Mouse (Mus musculus): ENCODE measurements around the gene Rcan2. TPM values are rescaled to one million over a fixed set of nuclear protein-coding genes. Genes with fewer than 3 reads are reported as not detected.

The Rcan2 gene
- polyA plus RNA-seq, 1 experiment from 2014 or later: 24.5 TPM

- WGBS: 12% methylated on average over 5 of the region's 5 CpGs
- no peaks in the 10 kb centered on the region for H3K27me3 ChIP-seq
- peak overlapping the region; percentile 73 for H3K27ac ChIP-seq
- H3K9me3 ChIP-seq (replicated peaks): no peaks in the 10 kb centered on the region
- peak; percentile 50 for ATAC-seq
- H3K36me3 ChIP-seq (ENCODE audit: poor library complexity, severe bottlenecking): no peaks in the 10 kb centered on the region
- H3K9ac ChIP-seq: peak overlapping the region; percentile 48; the same call in 1 of the 2 replicates
- H3K4me3 ChIP-seq: peak overlapping the region; percentile 31
- H3K4me2 ChIP-seq: peak overlapping the region; percentile 60
- peaks cover 21% of the 10 kb centered on the region for H3K4me1 ChIP-seq
Measured at GRCm38 (mm10) chr17:43952219-43952618, 151.1 kb downstream of the Rcan2 start.

- H3K9me3 ChIP-seq (replicated peaks): no peaks in the 10 kb centered on the region
- peak overlapping the region; percentile 53 for H3K9ac ChIP-seq
- H3K4me3 ChIP-seq: peak overlapping the region; percentile 31
- H3K27me3 ChIP-seq: no peaks in the 10 kb centered on the region
- H3K27ac ChIP-seq: peak overlapping the region; percentile 75
- WGBS: 23% methylated on average over 16 of the region's 17 CpGs
- no peaks in the 10 kb centered on the region for H3K36me3 ChIP-seq (ENCODE audit: poor library complexity, severe bottlenecking)
- peaks cover 21% of the 10 kb centered on the region for H3K4me1 ChIP-seq
- ATAC-seq: peak; percentile 86
- peak overlapping the region; percentile 60 for H3K4me2 ChIP-seq
Measured at GRCm38 (mm10) chr17:43952661-43953534, 151.7 kb downstream of the Rcan2 start.

- Histone ChIP-seq H3K4me1 (peaks cover 21% of the 10 kb centered on the region), H3K9me3 (replicated peaks) (no peaks in the 10 kb centered on the region), H3K9ac (peak overlapping the region; percentile 53), H3K27ac (peak overlapping the region; percentile 75), H3K4me2 (peak overlapping the region; percentile 60), H3K36me3 (ENCODE audit: poor library complexity, severe bottlenecking) (no peaks in the 10 kb centered on the region), H3K4me3 (peak overlapping the region; percentile 31), H3K27me3 (no peaks in the 10 kb centered on the region)
- 59% methylated on average over 10 of the region's 10 CpGs for WGBS
- ATAC-seq: peak; percentile 19
Measured at GRCm38 (mm10) chr17:43953535-43953918, 152.4 kb downstream of the Rcan2 start.

GRCm38 (mm10) chr17:43959797-43960196 lies 158.6 kb downstream of the Rcan2 start:
- Histone ChIP-seq H3K36me3 (ENCODE audit: poor library complexity, severe bottlenecking) (no peaks in the 10 kb centered on the region), H3K27me3 (no peaks in the 10 kb centered on the region), H3K4me3 (no peak overlapping the region), H3K4me2 (no peak overlapping the region), H3K9ac (no peak overlapping the region), H3K9me3 (replicated peaks) (no peaks in the 10 kb centered on the region), H3K27ac (no peak overlapping the region), H3K4me1 (peaks cover 12% of the 10 kb centered on the region)
- no peak for ATAC-seq
- WGBS: 88% methylated on average over 3 of the region's 3 CpGs

GRCm38 (mm10) chr17:43969943-43970342 lies 168.8 kb downstream of the Rcan2 start:
- Histone ChIP-seq H3K4me3 (no peak overlapping the region), H3K9me3 (replicated peaks) (no peaks in the 10 kb centered on the region), H3K4me1 (no peaks in the 10 kb centered on the region), H3K36me3 (ENCODE audit: poor library complexity, severe bottlenecking) (no peaks in the 10 kb centered on the region), H3K27me3 (no peaks in the 10 kb centered on the region), H3K4me2 (no peak overlapping the region), H3K9ac (no peak overlapping the region), H3K27ac (no peak overlapping the region)
- ATAC-seq: no peak
- 89% methylated on average over 10 of the region's 10 CpGs for WGBS

GRCm38 (mm10) chr17:43977572-43977971 lies 176.4 kb downstream of the Rcan2 start:
- Histone ChIP-seq H3K4me2 (no peak overlapping the region), H3K27ac (no peak overlapping the region), H3K27me3 (no peaks in the 10 kb centered on the region), H3K9ac (no peak overlapping the region), H3K4me1 (no peaks in the 10 kb centered on the region), H3K4me3 (no peak overlapping the region), H3K36me3 (ENCODE audit: poor library complexity, severe bottlenecking) (no peaks in the 10 kb centered on the region), H3K9me3 (replicated peaks) (no peaks in the 10 kb centered on the region)
- WGBS: 81% methylated on average over 2 of the region's 2 CpGs
- ATAC-seq: no peak

GRCm38 (mm10) chr17:43979925-43980324 lies 178.8 kb downstream of the Rcan2 start:
- Histone ChIP-seq H3K4me3 (no peak overlapping the region), H3K9ac (no peak overlapping the region), H3K27me3 (no peaks in the 10 kb centered on the region), H3K36me3 (ENCODE audit: poor library complexity, severe bottlenecking) (no peaks in the 10 kb centered on the region), H3K4me1 (no peaks in the 10 kb centered on the region), H3K4me2 (no peak overlapping the region), H3K9me3 (replicated peaks) (no peaks in the 10 kb centered on the region), H3K27ac (no peak overlapping the region)
- ATAC-seq: no peak
- WGBS: 86% methylated on average over 3 of the region's 3 CpGs

GRCm38 (mm10) chr17:43982505-43982904 lies 181.4 kb downstream of the Rcan2 start:
- H3K27ac ChIP-seq: no peak overlapping the region
- H3K4me1 ChIP-seq: no peaks in the 10 kb centered on the region
- H3K9ac ChIP-seq: no peak overlapping the region
- H3K4me3 ChIP-seq: no peak overlapping the region
- H3K9me3 ChIP-seq (replicated peaks): no peaks in the 10 kb centered on the region
- H3K27me3 ChIP-seq: no peaks in the 10 kb centered on the region
- no peak overlapping the region for H3K4me2 ChIP-seq
- no peaks in the 10 kb centered on the region for H3K36me3 ChIP-seq (ENCODE audit: poor library complexity, severe bottlenecking)
- ATAC-seq: no peak
- 90% methylated on average over 1 of the region's 1 CpGs for WGBS

- Histone ChIP-seq H3K4me2 (no peak overlapping the region), H3K4me3 (no peak overlapping the region), H3K4me1 (no peaks in the 10 kb centered on the region; the same call in 1 of the 2 replicates), H3K27ac (0 out of 2 replicates have a peak overlapping the region, but pooled peaks have one; percentile 16), H3K9me3 (replicated peaks) (no peaks in the 10 kb centered on the region), H3K36me3 (ENCODE audit: poor library complexity, severe bottlenecking) (no peaks in the 10 kb centered on the region), H3K27me3 (no peaks in the 10 kb centered on the region), H3K9ac (no peak overlapping the region)
- ATAC-seq: peak; percentile 38; the same call in 1 of the 2 replicates
- WGBS: 76% methylated on average over 5 of the region's 5 CpGs
Measured at GRCm38 (mm10) chr17:43989334-43989945, 188.3 kb downstream of the Rcan2 start.

GRCm38 (mm10) chr17:43990957-43991383 lies 189.8 kb downstream of the Rcan2 start:
- ATAC-seq: peak; percentile 72
- no peaks in the 10 kb centered on the region for H3K36me3 ChIP-seq (ENCODE audit: poor library complexity, severe bottlenecking)
- H3K4me1 ChIP-seq: no peaks in the 10 kb centered on the region; the same call in 1 of the 2 replicates
- no peak overlapping the region for H3K4me2 ChIP-seq
- H3K9ac ChIP-seq: no peak overlapping the region
- WGBS: 59% methylated on average over 10 of the region's 10 CpGs
- H3K27ac ChIP-seq: peak overlapping the region; percentile 63
- H3K27me3 ChIP-seq: no peaks in the 10 kb centered on the region
- H3K4me3 ChIP-seq: no peak overlapping the region
- no peaks in the 10 kb centered on the region for H3K9me3 ChIP-seq (replicated peaks)

- no peaks in the 10 kb centered on the region for H3K36me3 ChIP-seq (ENCODE audit: poor library complexity, severe bottlenecking)
- no peaks in the 10 kb centered on the region for H3K27me3 ChIP-seq
- no peak overlapping the region for H3K9ac ChIP-seq
- H3K9me3 ChIP-seq (replicated peaks): no peaks in the 10 kb centered on the region
- no peak overlapping the region for H3K4me3 ChIP-seq
- no peaks in the 10 kb centered on the region; the same call in 1 of the 2 replicates for H3K4me1 ChIP-seq
- no peak overlapping the region for H3K4me2 ChIP-seq
- no peak overlapping the region for H3K27ac ChIP-seq
- no peak for ATAC-seq
- WGBS: 58% methylated on average over 4 of the region's 4 CpGs
Measured at GRCm38 (mm10) chr17:43994080-43994479, 192.9 kb downstream of the Rcan2 start.

GRCm38 (mm10) chr17:43997514-43997913 lies 196.4 kb downstream of the Rcan2 start:
- no peak overlapping the region for H3K9ac ChIP-seq
- no peaks in the 10 kb centered on the region for H3K4me1 ChIP-seq
- H3K27me3 ChIP-seq: no peaks in the 10 kb centered on the region
- no peaks in the 10 kb centered on the region for H3K9me3 ChIP-seq (replicated peaks)
- WGBS: 92% methylated on average over 7 of the region's 7 CpGs
- no peak for ATAC-seq
- no peak overlapping the region for H3K27ac ChIP-seq
- H3K4me3 ChIP-seq: no peak overlapping the region
- no peaks in the 10 kb centered on the region for H3K36me3 ChIP-seq (ENCODE audit: poor library complexity, severe bottlenecking)
- H3K4me2 ChIP-seq: no peak overlapping the region
